Mouse (Mus musculus): ENCODE results near the gene D630036H23Rik.

- no peak for TF ChIP-seq CTCF (IDR thresholded peaks at IDR 0.05; ENCODE audit: insufficient read depth, low read length)
- no peak for TF ChIP-seq POLR2A (IDR thresholded peaks at IDR 0.05; ENCODE audit: borderline replicate concordance, extremely low read depth, low read depth, low read length)
Measured at GRCm38 (mm10) chr12:36360064-36360463, 21.9 kb downstream of the D630036H23Rik start.
